Mouse (Mus musculus) urinary bladder, postnatal 14 days (tissue): ENCODE data around the gene Rngtt.
"Not testable (repeated sequence)": the region's sequence is repeated elsewhere in the genome, so short reads cannot be mapped to it uniquely, and the experiment has no call there.

Experiments used
- DNase-seq: peaks from one replicate; pipeline ENCODE4 v3.0.0; 2021; ENCODE audit warnings: low spot score

The Rngtt gene

GRCm38 (mm10) chr4:33310840-33311437, 828 bp downstream of the Rngtt start:
- DNase-seq: no peak

GRCm38 (mm10) chr4:33314150-33314549, 4.0 kb downstream of the Rngtt start:
- DNase-seq: not testable (repeated sequence)

GRCm38 (mm10) chr4:33315840-33316239, 5.7 kb downstream of the Rngtt start:
- DNase-seq: no peak

- no peak for DNase-seq
Observed at GRCm38 (mm10) chr4:33331147-33331546, 21.0 kb downstream of the Rngtt start.

- DNase-seq: no peak
Observed at GRCm38 (mm10) chr4:33332956-33333455, 22.9 kb downstream of the Rngtt start.

GRCm38 (mm10) chr4:33337999-33338398, 27.9 kb downstream of the Rngtt start:
- DNase-seq: no peak

GRCm38 (mm10) chr4:33342877-33343731, 33.0 kb downstream of the Rngtt start:
- no peak for DNase-seq

GRCm38 (mm10) chr4:33343732-33344057, 33.6 kb downstream of the Rngtt start:
- no peak for DNase-seq

- DNase-seq: no peak
Observed at GRCm38 (mm10) chr4:33363451-33363850, 53.3 kb downstream of the Rngtt start.

GRCm38 (mm10) chr4:33374916-33375315, 64.8 kb downstream of the Rngtt start:
- no peak for DNase-seq

GRCm38 (mm10) chr4:33377642-33378041, 67.5 kb downstream of the Rngtt start:
- DNase-seq: no peak

GRCm38 (mm10) chr4:33378894-33379293, 68.8 kb downstream of the Rngtt start:
- DNase-seq: no peak

- no peak for DNase-seq
Observed at GRCm38 (mm10) chr4:33388899-33389298, 78.8 kb downstream of the Rngtt start.

- no peak for DNase-seq
Observed at GRCm38 (mm10) chr4:33390660-33391059, 80.5 kb downstream of the Rngtt start.

GRCm38 (mm10) chr4:33393437-33393836, 83.3 kb downstream of the Rngtt start:
- DNase-seq: no peak

- DNase-seq: peak; percentile 87
Observed at GRCm38 (mm10) chr4:33396222-33397176, 86.4 kb downstream of the Rngtt start.

GRCm38 (mm10) chr4:33405723-33406293, 95.7 kb downstream of the Rngtt start:
- DNase-seq: no peak

- peak; percentile 12 for DNase-seq
Observed at GRCm38 (mm10) chr4:33413791-33414190, 103.7 kb downstream of the Rngtt start.

GRCm38 (mm10) chr4:33414781-33415180, 104.7 kb downstream of the Rngtt start:
- DNase-seq: no peak

GRCm38 (mm10) chr4:33417391-33417790, 107.3 kb downstream of the Rngtt start:
- DNase-seq: no peak

GRCm38 (mm10) chr4:33419644-33420043, 109.5 kb downstream of the Rngtt start:
- DNase-seq: no peak

GRCm38 (mm10) chr4:33428856-33429255, 118.7 kb downstream of the Rngtt start:
- DNase-seq: no peak
